Mouse (Mus musculus) liver, embryonic 12.5 days (tissue): ENCODE data around the gene Prickle1. TPM values are rescaled to one million over a fixed set of nuclear protein-coding genes. Genes with fewer than 3 reads are reported as not detected.

ENCODE experiments used
- ATAC-seq: fragments of 200-750 bp; cut with Nextera tagmentation; 2 replicates; pipeline ENCODE4 v1.8.0; 2017; ENCODE audit warnings: moderate number of reproducible peaks, mild to moderate bottlenecking, moderate library complexity
- H3K27ac ChIP-seq: fragments of 300-500 bp; sonication (generic); 2 replicates; pipeline ENCODE4 v1.5.1; 2016; ENCODE audit warnings: mild to moderate bottlenecking
- H3K27me3 ChIP-seq: fragments of 300-500 bp; sonication (generic); replicated peaks from 2 replicates; pipeline ENCODE4 v1.6.1; 2016; ENCODE audit warnings: mild to moderate bottlenecking, moderate library complexity
- H3K36me3 ChIP-seq: fragments of 300-500 bp; sonication (generic); 2 replicates; pipeline ENCODE4 v1.6.1; 2016; ENCODE audit warnings: mild to moderate bottlenecking, moderate library complexity
- H3K4me1 ChIP-seq: fragments of 300-500 bp; sonication (generic); 2 replicates; pipeline ENCODE4 v1.6.1; 2016
- H3K4me2 ChIP-seq: fragments of 300-500 bp; sonication (generic); 2 replicates; pipeline ENCODE4 v1.6.1; 2016; ENCODE audit warnings: mild to moderate bottlenecking, moderate library complexity
- H3K4me3 ChIP-seq: fragments of 300-500 bp; sonication (generic); 2 replicates; pipeline ENCODE4 v1.5.1; 2016; ENCODE audit warnings: mild to moderate bottlenecking, moderate library complexity
- H3K9ac ChIP-seq: fragments of 300-500 bp; sonication (generic); 2 replicates; pipeline ENCODE4 v1.6.1; 2016; ENCODE audit warnings: mild to moderate bottlenecking, moderate library complexity
- H3K9me3 ChIP-seq: fragments of 300-500 bp; sonication (generic); replicated peaks from 2 replicates; pipeline ENCODE4 v1.6.1; 2016; ENCODE audit warnings: mild to moderate bottlenecking, moderate library complexity
- WGBS: fragments of 180-500 bp; shearing (Covaris S2); methylation state at CpG from one replicate; pipeline ENCODE4 v1.1.7; 2016; ENCODE audit not compliant: insufficient replicate concordance; 5-methylcytosine and 5-hydroxymethylcytosine counted together
- polyA plus RNA-seq: library from polyadenylated mRNA; unstranded; fragments of >200 nt; fragmentation: Nextera tagmentation; extraction: Ambion mirVana; gene quantifications from 2 replicates; pipeline ENCODE4 v1.2.1, GENCODE M21; 2016

The Prickle1 gene
- polyA plus RNA-seq, 1 experiment from 2014 or later, result 8.9 TPM

GRCm38 (mm10) chr15:93485252-93485651, 110.4 kb downstream of the Prickle1 start:
- no peak overlapping the region for H3K4me3 ChIP-seq
- no peaks in the 10 kb centered on the region for H3K27me3 ChIP-seq
- H3K4me1 ChIP-seq, result no peaks in the 10 kb centered on the region; the same call in 1 of the 2 replicates
- H3K36me3 ChIP-seq, result peaks cover 26% of the 10 kb centered on the region
- no peak overlapping the region for H3K4me2 ChIP-seq
- no peak overlapping the region for H3K27ac ChIP-seq
- no peak for ATAC-seq
- 66% methylated on average over 3 of the region's 3 CpGs for WGBS
- no peak overlapping the region for H3K9ac ChIP-seq
- no peaks in the 10 kb centered on the region for H3K9me3 ChIP-seq

GRCm38 (mm10) chr15:93484261-93484710, 111.4 kb downstream of the Prickle1 start:
- Histone ChIP-seq H3K9ac (no peak overlapping the region), H3K36me3 (peaks cover 20% of the 10 kb centered on the region), H3K27me3 (no peaks in the 10 kb centered on the region), H3K4me3 (no peak overlapping the region), H3K4me1 (no peaks in the 10 kb centered on the region), H3K27ac (no peak overlapping the region), H3K4me2 (no peak overlapping the region), H3K9me3 (no peaks in the 10 kb centered on the region)
- ATAC-seq, result no peak
- WGBS, result 75% methylated on average over 7 of the region's 7 CpGs

GRCm38 (mm10) chr15:93481112-93481511, 114.6 kb downstream of the Prickle1 start:
- WGBS, result 88% methylated on average over 10 of the region's 10 CpGs
- H3K27ac ChIP-seq, result no peak overlapping the region
- no peaks in the 10 kb centered on the region for H3K27me3 ChIP-seq
- no peak overlapping the region for H3K4me3 ChIP-seq
- H3K4me1 ChIP-seq, result peaks cover 9% of the 10 kb centered on the region; the same call in 1 of the 2 replicates
- H3K4me2 ChIP-seq, result no peak overlapping the region
- H3K9me3 ChIP-seq, result no peaks in the 10 kb centered on the region
- peaks cover 5% of the 10 kb centered on the region for H3K36me3 ChIP-seq
- no peak for ATAC-seq
- H3K9ac ChIP-seq, result no peak overlapping the region

- Histone ChIP-seq H3K4me2 (no peak overlapping the region), H3K4me1 (peaks cover 9% of the 10 kb centered on the region; the same call in 1 of the 2 replicates), H3K4me3 (no peak overlapping the region), H3K27ac (no peak overlapping the region), H3K36me3 (peaks cover 5% of the 10 kb centered on the region), H3K9me3 (no peaks in the 10 kb centered on the region), H3K9ac (no peak overlapping the region), H3K27me3 (no peaks in the 10 kb centered on the region)
- WGBS, result 87% methylated on average over 4 of the region's 4 CpGs
- no peak for ATAC-seq
Measured at GRCm38 (mm10) chr15:93479445-93479844, 116.2 kb downstream of the Prickle1 start.

- 70% methylated on average over 3 of the region's 3 CpGs for WGBS
- Histone ChIP-seq H3K9ac (no peak overlapping the region), H3K4me3 (no peak overlapping the region), H3K4me1 (peaks cover 9% of the 10 kb centered on the region; the same call in 1 of the 2 replicates), H3K9me3 (no peaks in the 10 kb centered on the region), H3K27ac (no peak overlapping the region), H3K27me3 (no peaks in the 10 kb centered on the region), H3K36me3 (peaks cover 5% of the 10 kb centered on the region), H3K4me2 (no peak overlapping the region)
- 0 out of 2 replicates have a peak, but pooled peaks have one; percentile 44 for ATAC-seq
Measured at GRCm38 (mm10) chr15:93478676-93479075, 117.0 kb downstream of the Prickle1 start.

GRCm38 (mm10) chr15:93477729-93478128, 118.0 kb downstream of the Prickle1 start:
- peaks cover 9% of the 10 kb centered on the region; the same call in 1 of the 2 replicates for H3K4me1 ChIP-seq
- ATAC-seq, result no peak
- H3K36me3 ChIP-seq, result peaks cover 9% of the 10 kb centered on the region; the same call in 1 of the 2 replicates
- H3K4me3 ChIP-seq, result no peak overlapping the region
- no peak overlapping the region for H3K9ac ChIP-seq
- H3K27ac ChIP-seq, result no peak overlapping the region
- H3K9me3 ChIP-seq, result no peaks in the 10 kb centered on the region
- no peaks in the 10 kb centered on the region for H3K27me3 ChIP-seq
- H3K4me2 ChIP-seq, result no peak overlapping the region
- 66% methylated on average over 4 of the region's 4 CpGs for WGBS

- Histone ChIP-seq H3K36me3 (peaks cover 11% of the 10 kb centered on the region; the same call in 1 of the 2 replicates), H3K27ac (no peak overlapping the region), H3K4me2 (no peak overlapping the region), H3K27me3 (no peaks in the 10 kb centered on the region), H3K9me3 (no peaks in the 10 kb centered on the region), H3K4me1 (peaks cover 9% of the 10 kb centered on the region; the same call in 1 of the 2 replicates), H3K9ac (no peak overlapping the region), H3K4me3 (no peak overlapping the region)
- ATAC-seq, result no peak
- WGBS, result 79% methylated on average over 8 of the region's 8 CpGs
Measured at GRCm38 (mm10) chr15:93475688-93476087, 120.0 kb downstream of the Prickle1 start.

GRCm38 (mm10) chr15:93474277-93474676, 121.4 kb downstream of the Prickle1 start:
- ATAC-seq, result no peak
- Histone ChIP-seq H3K4me3 (no peak overlapping the region), H3K4me1 (peaks cover 9% of the 10 kb centered on the region; the same call in 1 of the 2 replicates), H3K27me3 (no peaks in the 10 kb centered on the region), H3K36me3 (peaks cover 11% of the 10 kb centered on the region; the same call in 1 of the 2 replicates), H3K27ac (no peak overlapping the region), H3K9ac (no peak overlapping the region), H3K9me3 (no peaks in the 10 kb centered on the region), H3K4me2 (no peak overlapping the region)
- 86% methylated on average over 3 of the region's 3 CpGs for WGBS

GRCm38 (mm10) chr15:93472089-93472488, 123.6 kb downstream of the Prickle1 start:
- 83% methylated on average over 1 of the region's 1 CpGs for WGBS
- no peaks in the 10 kb centered on the region for H3K27me3 ChIP-seq
- ATAC-seq, result no peak
- peaks cover 17% of the 10 kb centered on the region for H3K36me3 ChIP-seq
- H3K4me3 ChIP-seq, result no peak overlapping the region
- H3K4me1 ChIP-seq, result 0 out of 2 replicates have a peak, but pooled peaks cover 4% of the 10 kb centered on the region
- H3K27ac ChIP-seq, result no peak overlapping the region
- no peak overlapping the region for H3K4me2 ChIP-seq
- H3K9me3 ChIP-seq, result no peaks in the 10 kb centered on the region
- H3K9ac ChIP-seq, result no peak overlapping the region

- 0 out of 2 replicates have a peak, but pooled peaks cover 4% of the 10 kb centered on the region for H3K4me1 ChIP-seq
- no peak overlapping the region for H3K9ac ChIP-seq
- no peaks in the 10 kb centered on the region for H3K9me3 ChIP-seq
- no peak for ATAC-seq
- no peak overlapping the region for H3K4me3 ChIP-seq
- H3K4me2 ChIP-seq, result no peak overlapping the region
- H3K36me3 ChIP-seq, result peaks cover 19% of the 10 kb centered on the region
- H3K27me3 ChIP-seq, result no peaks in the 10 kb centered on the region
- H3K27ac ChIP-seq, result no peak overlapping the region
- whole genome bisulfite sequencing, result 83% methylated on average over 12 of the region's 12 CpGs
Measured at GRCm38 (mm10) chr15:93471651-93472050, 124.0 kb downstream of the Prickle1 start.

- H3K9me3 ChIP-seq, result no peaks in the 10 kb centered on the region
- H3K9ac ChIP-seq, result no peak overlapping the region
- no peak overlapping the region for H3K4me2 ChIP-seq
- no peaks in the 10 kb centered on the region for H3K27me3 ChIP-seq
- H3K4me1 ChIP-seq, result no peaks in the 10 kb centered on the region
- no peak overlapping the region for H3K4me3 ChIP-seq
- H3K27ac ChIP-seq, result no peak overlapping the region
- 93% methylated on average over 23 of the region's 23 CpGs for WGBS
- no peak for ATAC-seq
- peaks cover 64% of the 10 kb centered on the region for H3K36me3 ChIP-seq
Measured at GRCm38 (mm10) chr15:93461066-93461465, 134.6 kb downstream of the Prickle1 start.

GRCm38 (mm10) chr15:93459422-93459821, 136.3 kb downstream of the Prickle1 start:
- no peak for ATAC-seq

GRCm38 (mm10) chr15:93456005-93456404, 139.7 kb downstream of the Prickle1 start:
- no peak for ATAC-seq
- Histone ChIP-seq H3K4me3 (no peak overlapping the region), H3K9me3 (no peaks in the 10 kb centered on the region), H3K36me3 (peaks cover 58% of the 10 kb centered on the region), H3K4me1 (no peaks in the 10 kb centered on the region), H3K27ac (no peak overlapping the region), H3K9ac (no peak overlapping the region), H3K4me2 (no peak overlapping the region), H3K27me3 (no peaks in the 10 kb centered on the region)

More at GRCm38 (mm10) chr15:93459422-93459821, 136.3 kb downstream of the Prickle1 start:
- no peaks in the 10 kb centered on the region for H3K4me1 ChIP-seq
- H3K9me3 ChIP-seq, result no peaks in the 10 kb centered on the region
- no peak overlapping the region for H3K27ac ChIP-seq
- peaks cover 55% of the 10 kb centered on the region for H3K36me3 ChIP-seq
- no peaks in the 10 kb centered on the region for H3K27me3 ChIP-seq
- no peak overlapping the region for H3K4me3 ChIP-seq
- 80% methylated on average over 5 of the region's 5 CpGs for WGBS
- H3K9ac ChIP-seq, result no peak overlapping the region
- H3K4me2 ChIP-seq, result no peak overlapping the region
